Mouse (Mus musculus): ENCODE results near the gene Adap2.
"Not testable (repeated sequence)": the region's sequence is repeated elsewhere in the genome, so short reads cannot be mapped to it uniquely, and the experiment has no call there.

Adap2 gene

DNA sequence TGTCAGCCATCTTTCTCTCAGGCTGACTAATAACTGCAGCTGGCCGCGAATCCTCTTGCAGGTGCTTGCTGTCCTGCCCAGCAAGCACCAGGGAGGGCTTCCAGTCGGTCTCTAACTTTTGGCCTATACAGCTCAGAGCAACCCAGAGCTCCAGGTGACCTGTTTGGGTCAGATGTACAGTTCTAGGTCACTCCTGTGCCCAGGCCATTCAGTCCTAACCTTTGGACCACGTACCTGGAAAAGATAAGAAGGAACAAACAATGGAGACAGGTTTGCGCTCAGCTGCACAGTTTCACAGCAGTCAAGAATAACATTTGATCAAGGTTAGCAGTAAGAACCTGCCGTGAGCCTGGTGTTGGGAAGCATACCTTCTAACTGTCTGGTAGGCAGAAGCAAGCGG, 5.1 kb downstream of the Adap2 start:
- no peak for DNase-seq (ENCODE audit: low spot score)

DNA sequence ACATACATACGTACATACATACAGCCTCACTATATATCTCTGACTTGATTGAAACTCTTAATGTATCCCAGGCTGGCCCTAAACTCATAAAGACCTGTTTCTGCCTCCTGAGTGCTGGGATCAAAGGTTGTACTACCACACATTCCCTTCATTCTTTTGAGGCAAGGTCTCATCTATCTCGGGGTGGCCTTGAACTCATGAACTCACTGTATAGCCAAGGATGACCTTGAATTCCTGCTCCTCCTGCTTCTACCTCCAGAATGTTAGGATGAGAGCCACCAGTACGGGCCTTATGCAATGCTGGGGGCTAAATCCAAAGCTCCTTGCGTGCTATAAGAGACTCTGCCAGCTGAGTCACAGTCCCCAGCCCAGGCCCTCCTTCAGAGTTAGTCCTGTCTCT, 7.1 kb downstream of the Adap2 start:
- DNase-seq (ENCODE audit: low spot score): no peak

DNA sequence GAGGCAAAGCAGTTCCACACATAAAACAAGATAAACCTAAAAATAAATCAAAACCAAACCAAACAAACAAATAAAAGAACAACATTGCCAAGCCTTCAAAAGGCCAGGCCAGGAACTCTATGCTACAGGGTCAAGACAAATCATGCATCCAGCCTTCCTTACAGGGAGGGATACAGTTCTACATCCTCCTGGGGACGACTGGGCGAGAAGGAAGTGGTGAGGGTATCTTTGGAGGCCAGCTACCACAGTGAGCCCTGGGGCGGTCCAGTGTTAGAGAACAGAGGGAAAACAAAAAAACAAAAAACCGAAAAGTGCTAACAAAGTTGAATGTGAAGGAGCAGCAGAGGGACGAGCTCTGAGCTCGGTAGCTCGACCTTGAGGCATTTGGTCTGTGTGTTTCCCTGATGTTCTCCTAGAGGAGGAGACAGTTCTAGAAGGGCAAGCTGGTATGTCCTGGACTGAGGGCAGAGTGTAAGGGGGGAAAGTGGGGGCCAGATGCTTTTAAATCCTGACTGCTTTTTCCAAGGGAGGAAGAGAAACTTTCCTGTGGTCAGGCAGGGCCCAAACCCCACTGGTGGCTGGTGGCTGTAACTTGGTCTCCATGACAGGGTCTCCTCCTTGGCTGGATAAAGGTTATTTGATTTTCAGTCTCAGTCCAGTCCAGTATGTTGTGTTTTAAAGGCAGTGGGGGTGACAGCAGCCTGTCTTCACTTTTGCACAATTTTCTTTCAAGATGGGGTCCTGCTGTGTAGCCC, 9.6 kb downstream of the Adap2 start:
- DNase-seq (ENCODE audit: low spot score): no peak

DNA sequence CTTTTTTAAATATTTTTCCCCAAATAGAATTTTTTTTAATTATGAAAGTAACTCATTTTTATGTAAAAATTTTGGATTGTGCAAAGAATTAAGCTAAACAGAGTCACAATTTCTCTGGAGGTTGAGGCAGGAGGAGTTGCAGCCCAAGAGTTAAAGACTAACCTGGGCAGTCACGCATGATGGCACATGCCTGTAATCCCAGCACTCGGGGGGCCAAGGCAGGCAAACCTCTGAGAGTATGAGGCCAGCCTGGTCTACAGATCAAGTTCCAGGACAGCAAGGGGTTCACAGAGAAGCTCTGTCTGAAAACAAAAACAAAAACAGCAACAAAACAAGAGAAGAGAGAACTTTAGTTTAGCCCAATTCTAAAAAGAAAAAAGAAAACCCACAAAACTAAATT, 10.3 kb downstream of the Adap2 start:
- DNase-seq (ENCODE audit: low spot score): no peak

DNA sequence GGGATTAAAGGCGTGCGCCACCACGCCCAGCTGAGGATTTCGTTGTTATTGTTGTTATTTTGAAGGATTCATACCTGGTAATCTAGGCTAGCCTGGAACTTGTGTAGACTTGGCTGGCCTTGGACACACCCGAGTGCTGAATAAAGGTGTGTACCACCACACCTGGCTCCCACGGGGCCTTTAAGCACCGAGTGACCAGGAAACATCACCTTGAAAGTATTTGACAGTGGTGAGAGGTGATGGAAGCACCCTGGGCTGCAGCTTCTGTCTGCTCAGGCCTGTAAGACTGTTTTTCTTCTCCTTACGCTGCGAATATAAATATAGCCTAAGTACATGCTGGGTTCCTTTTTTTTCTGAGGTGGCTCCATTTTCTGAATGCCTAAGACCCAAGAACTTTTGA, 14.2 kb downstream of the Adap2 start:
- no peak for DNase-seq (ENCODE audit: low spot score)

DNA sequence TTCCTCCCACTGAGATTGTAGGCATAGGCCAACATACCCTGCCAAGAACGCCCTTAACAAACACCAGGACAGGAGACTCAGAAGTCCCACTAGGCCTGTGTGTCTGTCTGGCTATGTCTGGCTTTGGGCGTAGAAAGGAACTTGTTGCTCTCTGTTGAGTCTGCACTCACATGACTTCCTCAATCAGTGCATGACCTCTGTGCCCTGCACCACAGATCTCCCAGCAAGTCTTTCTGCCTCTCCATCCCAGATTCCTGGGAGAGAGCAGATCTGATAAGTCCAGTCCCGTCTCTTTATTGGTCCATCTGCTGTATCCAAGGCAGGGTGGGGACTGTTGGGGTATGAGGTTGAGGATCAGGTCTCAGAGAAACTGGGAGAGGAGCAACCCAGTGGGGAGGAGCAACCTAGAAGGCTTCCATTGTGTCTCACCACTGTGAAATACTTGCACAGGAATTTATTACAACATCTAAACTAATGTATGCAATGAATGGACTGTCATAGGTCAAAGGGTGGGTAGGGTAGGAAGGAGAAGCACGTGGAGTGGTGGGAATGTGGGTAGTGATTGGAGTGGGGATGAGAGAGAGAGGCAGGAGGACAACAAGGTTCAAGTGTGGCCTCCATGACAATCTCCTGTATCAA, 14.8 kb downstream of the Adap2 start:
- no peak for DNase-seq (ENCODE audit: low spot score)

DNA sequence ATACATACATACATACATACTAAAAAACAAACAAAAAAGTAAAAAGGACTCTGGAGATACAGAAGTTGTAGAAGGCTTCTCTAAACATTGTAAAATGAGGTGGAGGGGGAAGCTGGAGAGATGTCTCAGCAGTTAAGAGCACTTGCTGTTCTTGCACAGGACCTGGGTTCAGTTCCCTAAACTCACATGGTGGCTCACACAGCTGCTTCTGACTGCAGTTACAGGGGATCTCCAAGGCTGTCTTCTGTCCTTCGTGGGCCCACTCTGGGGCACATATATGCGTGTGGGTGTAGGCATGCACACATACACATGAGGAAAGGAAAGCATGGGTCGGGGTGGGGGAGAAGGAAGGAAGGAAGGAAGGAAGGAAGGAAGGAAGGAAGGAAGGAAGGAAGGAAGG, 15.7 kb downstream of the Adap2 start:
- no peak for DNase-seq (ENCODE audit: low spot score)

DNA sequence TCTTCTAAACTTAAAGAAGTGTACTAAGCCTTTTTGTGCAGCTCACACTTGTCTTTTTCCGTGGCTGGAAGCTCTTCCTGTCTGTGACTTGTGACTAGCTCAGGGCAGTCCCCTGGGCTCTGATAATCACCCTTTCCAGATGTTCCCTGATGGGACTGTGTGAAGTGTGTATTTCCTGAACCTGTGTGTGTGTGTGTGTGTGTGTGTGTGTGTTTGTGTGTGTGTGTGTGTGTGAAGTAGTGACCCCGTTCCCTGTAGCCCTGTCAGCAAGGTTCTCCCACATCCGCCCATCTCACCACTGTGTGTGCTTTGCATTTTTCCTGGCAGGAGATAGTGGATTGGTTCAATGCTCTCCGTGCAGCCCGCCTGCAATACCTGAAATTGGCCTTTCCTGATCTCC, 16.4 kb downstream of the Adap2 start:
- DNase-seq (ENCODE audit: low spot score): no peak

DNA sequence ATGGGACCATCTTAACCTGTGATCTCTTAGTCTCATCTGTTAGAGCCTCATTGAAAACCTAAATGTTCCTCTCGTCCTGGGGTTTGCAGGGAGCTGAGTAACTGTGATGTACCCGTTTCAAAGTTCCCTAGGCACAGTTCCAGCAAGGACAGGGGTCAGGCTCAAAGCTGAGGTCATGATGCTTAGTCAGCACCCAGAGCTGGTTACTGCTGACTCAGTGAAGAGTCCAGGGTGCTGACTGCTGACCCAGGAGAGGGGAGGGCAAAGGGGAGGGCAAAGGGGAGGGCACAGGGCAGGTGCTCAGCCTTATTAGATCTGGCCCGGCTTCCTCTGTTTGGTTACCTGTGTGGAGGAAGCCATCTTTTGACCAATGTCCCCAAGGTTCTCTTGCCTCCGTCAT, 18.0 kb downstream of the Adap2 start:
- DNase-seq (ENCODE audit: low spot score): no peak

DNA sequence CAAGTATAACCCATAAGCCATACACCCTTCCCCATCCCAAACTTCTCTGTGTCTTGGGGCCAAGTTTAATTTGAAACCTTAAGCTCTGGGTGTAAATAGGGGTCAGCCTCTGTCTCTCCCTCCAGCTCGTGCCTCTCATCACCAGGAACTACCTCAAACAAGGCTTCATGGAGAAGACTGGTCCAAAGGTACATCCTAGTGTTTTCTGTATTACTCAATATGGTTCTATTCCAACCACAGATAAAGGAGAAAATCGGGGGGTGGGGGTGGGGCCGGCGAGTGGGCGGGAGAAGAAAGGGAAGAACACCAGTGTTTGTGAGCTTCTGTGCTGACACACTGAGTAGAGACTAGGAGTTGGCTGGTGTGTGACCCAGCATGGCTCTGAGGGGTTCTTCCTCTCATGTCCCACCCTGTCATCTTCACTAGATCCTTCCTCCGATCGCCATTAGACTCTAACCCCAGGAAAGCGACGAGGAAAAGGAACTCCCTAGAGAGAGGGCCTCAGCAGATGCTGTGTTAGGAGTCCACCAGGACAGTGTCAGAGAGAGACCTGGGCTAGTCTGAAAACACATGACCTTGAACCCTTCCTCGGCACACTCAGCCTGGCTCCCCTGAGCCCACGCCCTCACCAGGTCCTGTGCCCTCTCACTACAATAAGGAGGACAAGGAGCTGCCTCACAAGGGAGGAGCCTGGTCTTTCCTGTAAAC, 20.2 kb downstream of the Adap2 start:
- no peak for DNase-seq (ENCODE audit: low spot score)

DNA sequence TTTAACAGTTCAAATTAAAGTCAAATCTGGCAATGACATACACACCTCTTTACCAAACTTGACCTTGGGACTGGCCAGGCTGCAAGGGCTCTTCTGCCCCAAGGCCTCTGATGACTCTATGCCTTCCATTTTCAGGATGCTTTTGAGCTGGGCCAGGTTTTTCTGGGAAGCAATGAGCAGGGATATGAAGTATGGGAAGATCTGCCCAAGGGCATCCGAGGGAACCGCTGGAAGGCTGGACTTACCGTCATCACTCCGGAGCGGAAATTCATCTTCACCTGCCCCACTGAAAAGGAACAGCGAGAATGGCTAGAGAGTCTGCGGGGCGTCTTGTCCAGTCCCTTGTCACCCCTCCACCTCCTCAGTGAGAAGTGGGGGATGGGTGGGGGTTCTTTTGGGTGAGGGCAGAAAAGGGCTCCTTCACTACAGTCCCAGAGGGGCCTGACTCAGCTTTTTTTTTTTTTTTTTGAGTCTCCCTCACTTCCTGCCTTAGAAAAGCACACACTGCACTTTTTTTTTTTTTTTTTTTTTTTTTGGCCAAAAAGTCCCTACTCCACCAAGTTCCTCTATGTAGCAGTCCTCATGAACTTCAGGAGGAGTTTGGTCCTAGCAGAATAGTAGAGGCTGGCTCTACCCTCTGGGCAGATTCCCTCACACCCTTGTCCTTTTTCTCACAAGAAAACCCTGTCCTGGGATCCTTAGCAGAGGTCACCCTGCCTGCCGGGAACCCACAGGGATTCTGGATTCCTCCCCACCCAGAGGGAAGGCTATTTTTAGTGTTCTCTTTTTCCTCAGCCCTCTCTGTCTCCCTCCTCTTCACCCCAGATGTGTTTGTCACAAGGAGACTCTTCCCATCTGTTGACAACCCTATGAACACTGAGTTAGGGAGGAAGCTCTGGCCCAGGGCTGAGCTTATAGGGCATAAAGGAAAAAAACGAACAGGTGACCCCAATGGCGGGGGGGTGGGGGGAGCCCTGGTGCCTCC, 23.3 kb downstream of the Adap2 start:
- DNase-seq (ENCODE audit: low spot score): no peak

DNA sequence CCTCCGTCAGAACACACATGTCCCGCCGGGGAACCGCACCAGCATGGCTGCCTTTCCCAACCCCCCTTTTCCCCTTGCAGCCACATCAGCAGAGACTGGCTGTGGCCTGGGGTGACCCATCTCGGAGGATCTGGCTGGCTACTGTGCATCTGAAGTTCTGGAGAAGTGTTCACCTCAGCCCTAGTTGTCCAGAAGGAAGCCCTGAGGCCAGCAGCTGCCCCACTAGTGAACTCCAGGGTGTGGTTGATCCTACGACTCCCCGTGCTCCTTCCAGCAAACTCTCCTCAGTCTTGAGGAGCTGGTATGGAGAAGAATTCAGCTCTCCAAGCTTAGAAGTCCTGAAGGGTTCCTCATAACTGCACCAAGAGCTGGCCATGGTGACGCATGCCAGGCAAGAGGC, 24.4 kb downstream of the Adap2 start:
- no peak for DNase-seq (ENCODE audit: low spot score)

DNA sequence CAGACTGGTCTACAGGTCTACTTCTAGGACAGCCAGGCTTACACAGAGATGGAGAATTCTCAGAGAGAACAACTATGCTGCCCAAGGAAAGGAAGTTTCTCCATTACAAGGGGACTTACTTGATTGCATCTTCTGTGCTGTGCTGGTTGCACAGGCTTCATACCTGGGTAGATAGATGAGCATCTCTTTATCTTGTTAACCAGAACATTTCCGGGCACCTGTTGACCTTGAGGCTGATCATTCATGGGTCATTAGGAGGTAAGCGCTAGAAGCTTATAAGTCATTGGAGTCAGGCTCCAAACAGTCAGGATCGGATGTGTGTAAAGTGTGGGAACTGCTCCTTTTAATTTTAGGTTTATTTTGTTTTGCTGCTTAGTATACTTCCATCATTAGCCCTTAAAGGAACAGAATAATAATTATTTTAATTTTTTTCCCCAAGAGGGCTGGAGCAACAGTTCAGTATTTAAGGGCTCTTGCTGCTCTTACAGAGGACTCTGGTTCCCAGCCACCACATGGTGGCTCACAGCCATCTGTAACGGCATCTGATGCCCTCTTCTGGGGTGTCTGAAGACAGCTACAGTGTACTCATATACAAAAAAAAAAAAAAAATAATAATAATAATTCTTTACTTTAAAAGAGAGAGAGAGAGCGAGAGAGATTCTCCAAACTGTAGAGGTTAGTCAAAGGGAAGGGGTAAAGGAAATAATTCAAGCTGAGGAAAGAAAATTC, 27.3 kb downstream of the Adap2 start:
- no peak for DNase-seq (ENCODE audit: low spot score)

DNA sequence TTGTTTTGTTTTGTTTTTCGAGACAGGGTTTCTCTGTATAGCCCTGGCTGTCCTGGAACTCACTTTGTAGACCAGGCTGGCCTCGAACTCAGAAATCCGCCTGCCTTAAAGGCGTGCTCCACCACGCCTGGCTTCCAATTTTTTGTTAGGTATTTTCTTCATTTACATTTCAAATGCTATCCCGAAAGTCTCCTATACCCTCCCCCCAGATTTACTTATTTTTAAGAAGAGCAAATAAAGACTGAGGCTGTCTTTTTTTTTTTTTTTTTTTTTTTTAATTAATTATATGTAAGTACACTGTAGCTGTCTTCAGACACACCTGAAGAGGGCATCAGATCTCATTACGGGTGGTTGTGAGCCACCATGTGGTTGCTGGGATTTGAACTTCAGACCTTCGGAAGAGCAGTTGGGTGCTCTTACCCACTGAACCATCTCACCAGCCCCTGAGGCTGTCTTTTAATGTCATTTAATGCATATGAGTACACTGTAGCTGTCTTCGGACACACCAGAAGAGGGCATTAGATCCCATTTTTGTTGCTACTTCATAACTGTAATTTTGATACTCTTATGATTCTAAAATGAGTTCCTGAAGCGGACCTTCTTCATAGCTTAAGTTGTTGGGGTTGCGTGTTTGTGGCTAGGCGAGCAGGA, 29.3 kb downstream of the Adap2 start:
- not testable (repeated sequence) for DNase-seq (ENCODE audit: low spot score)

DNA sequence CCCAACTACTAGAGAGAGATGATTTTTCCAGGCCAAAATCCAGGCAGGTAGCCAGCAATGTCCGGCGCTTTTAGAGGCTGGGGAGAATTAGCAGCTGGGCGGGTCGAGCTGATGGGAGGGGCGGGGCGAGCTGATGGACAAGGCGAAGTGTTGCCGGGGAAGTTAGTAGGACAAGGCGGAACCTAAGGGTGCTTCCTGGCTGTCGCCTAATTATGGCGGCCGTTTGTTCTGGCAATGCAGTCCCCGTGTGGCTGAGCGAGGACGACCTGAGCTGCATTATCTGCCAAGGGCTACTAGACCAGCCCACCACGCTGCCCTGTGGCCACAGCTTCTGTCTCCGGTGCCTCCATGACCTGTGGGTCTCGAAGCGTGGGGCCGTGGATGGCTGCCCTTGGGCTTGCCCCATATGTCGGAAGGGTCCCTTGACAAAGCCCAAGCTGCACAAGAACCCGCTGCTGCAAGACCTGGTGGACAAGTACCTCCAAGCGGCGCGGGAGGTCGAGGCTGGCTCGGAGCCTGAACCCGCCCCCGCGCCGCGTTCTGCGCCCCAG, 29.9 kb downstream of the Adap2 start, which contains the start of gene Rnf135:
TSS of gene Rnf135 (plus strand) at position 147 of the 551 bp plus-strand sequence.
- DNase-seq (ENCODE audit: low spot score): peak; percentile 95

DNA sequence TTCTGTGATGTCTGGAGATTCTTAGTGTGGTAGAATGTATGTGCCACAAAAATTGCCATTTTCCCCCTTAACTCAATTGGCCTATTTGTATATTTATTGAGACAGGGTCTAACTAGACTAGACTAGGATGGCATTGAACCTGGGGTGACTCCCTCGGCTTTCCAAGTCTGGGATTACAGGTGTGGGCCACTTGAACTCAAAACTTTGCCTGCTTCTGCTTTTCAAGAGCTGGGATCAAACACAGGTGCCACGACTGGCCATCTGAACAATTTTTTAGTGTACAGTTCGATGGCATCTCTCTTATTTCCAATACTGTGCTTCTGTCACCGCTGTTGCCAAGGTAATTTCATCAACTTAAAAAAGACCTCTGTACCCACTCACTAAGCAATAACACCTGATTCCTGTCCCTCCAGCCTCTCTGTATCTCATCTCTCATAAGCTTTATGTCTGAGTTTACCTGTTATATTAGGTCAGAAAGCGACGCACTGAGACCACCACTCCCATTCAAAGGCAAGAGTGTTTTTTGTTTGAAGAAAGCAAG, 30.7 kb downstream of the Adap2 start:
- DNase-seq (ENCODE audit: low spot score): no peak

DNA sequence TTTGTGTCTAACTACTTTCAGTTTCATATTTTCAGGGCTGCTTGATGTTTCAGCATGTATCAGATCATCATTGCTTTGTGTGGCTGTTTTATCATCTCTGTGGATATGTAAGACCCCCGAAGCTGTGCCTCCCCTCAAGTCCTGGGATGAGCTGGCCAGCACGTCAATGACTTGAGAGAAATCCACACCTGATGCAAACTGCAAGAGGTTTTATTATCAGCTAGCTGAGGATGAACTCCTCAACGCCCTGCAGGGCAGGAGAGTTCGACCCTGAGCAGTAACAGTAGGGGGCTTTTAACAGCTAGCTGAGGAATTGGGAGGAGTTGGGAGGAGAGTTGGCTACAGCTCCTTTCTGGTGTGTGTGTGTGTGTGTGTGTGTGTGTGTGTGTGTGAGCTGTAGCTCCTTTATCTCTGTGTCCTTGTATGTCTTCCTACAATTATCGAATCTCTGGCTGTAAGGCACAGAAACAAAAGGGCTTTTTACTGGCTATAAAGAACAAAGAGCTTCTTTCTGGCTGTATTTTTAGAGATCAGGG, 31.6 kb downstream of the Adap2 start:
- not testable (repeated sequence) for DNase-seq (ENCODE audit: low spot score)

DNA sequence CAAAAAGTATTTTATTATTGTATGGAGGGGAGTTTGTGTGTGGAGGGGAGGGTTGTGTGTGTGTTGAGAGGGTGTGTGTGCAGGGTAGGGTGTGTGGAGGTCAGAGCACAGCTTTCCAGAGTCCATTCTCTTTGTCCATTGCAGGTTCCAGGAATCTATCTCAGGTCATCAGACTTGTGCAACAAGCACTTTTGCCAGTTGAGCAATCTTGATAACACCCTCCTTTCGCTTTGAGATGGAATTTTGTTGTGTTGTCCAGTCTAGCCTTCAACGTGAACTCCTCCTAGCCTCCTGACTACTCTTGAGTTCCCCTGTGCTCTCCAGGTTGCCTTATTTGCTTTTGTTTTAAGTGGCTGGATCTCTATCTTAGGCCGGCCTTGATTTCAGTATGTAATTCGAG, 36.4 kb downstream of the Adap2 start:
- no peak for DNase-seq (ENCODE audit: low spot score)

DNA sequence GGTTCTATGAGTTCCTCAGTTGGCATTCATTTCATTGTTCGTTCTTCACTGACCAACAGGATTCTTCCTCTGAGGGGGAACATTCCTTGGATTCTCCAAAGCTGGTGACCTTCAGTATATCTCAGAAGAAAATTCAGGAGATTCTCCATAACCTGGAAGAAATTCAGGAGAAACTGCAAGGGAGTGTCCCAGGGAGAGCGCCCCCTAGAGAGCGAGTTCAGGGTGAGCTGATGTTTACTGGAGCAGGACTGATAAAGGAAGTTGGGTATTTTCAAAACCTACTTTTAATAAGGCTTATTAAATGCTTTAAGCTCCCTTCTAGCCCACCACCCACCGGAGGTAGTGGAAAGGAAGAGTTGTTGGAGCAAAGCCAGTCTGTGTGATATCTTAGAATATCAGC, 39.9 kb downstream of the Adap2 start:
- no peak for DNase-seq (ENCODE audit: low spot score)

DNA sequence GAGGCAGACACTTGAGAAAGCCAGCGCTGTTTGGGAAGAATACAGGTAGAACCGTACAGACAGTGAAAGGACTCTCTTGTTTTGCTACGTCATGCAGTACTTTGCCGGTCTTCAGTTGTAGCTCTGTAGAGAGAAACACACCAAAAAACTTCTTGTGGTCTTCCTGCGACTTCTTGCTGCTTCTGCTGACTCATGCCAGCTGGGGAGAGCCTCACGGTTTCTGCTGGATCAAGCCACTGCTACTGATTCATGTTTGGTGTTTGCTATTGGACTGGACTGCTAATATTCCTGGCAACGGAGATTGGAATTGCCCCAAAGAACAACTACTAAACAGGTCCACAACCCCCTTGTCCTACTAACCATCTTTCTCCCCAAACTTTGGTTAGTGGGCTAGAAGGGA, 42.4 kb downstream of the Adap2 start:
- no peak for DNase-seq (ENCODE audit: low spot score)

Data from urinary bladder, postnatal 14 days (tissue).